Mouse (Mus musculus) liver, embryonic 14.5 days (tissue): ENCODE results near the gene Hpca.

Experiments used
- CTCF ChIP-seq: IDR thresholded peaks from 2 replicates; pipeline ENCODE4 v1.5.1; 2016; ENCODE audit warnings: antibody characterized with exemption, low read depth, control low read depth
- EP300 ChIP-seq: IDR thresholded peaks from 2 replicates; pipeline ENCODE4 v1.6.1; 2016; ENCODE audit warnings: antibody characterized with exemption, low read depth

DNA sequence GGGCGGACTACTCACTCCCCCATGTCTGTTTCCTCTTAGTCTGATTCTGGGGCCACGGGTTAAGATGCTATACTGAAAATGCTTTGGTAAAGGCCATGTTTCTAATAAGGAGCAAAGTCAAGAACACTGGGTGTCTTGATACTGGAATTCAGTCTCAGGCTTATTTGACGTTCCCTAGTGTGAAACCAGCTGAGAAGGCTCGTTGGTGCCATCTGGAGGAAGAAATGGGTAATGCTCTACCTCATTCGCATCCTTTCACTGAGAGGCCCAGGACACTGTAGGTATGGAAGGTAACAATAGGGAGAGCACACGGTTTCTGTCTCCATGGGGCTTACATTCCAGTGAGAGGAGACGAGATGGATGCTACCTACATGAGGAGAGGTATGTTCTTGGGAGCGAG lies 35.8 kb downstream of the Hpca start:
- TF ChIP-seq CTCF (peak; percentile 94), EP300 (no peak)
